Mouse (Mus musculus): Measurements from ENCODE around the gene Pnlip. TPM values are rescaled to one million over a fixed set of nuclear protein-coding genes. Genes with fewer than 3 reads are reported as not detected.

Pnlip gene
- total RNA-seq (2021): not detected in 2 replicates
- long read RNA-seq, experiment 1: 0 reads
- long read RNA-seq, experiment 2: 0 reads

- no peak for DNase-seq
These were observed at the start of gene Pnlip for GRCm38 (mm10) chr19:58652198-58652597. TSS of gene Pnlip (plus strand) at chr19:58652498.

GRCm38 (mm10) chr19:58609716-58610115, 42.6 kb upstream of the Pnlip start:
- no peak for DNase-seq

GRCm38 (mm10) chr19:58612745-58613144, 39.6 kb upstream of the Pnlip start:
- no peak for DNase-seq

- no peak for DNase-seq
These were observed 35.7 kb upstream of the Pnlip start for GRCm38 (mm10) chr19:58616606-58617005.

GRCm38 (mm10) chr19:58620661-58621060, 31.6 kb upstream of the Pnlip start:
- DNase-seq: no peak

GRCm38 (mm10) chr19:58621646-58622045, 30.7 kb upstream of the Pnlip start:
- DNase-seq: no peak

- DNase-seq: no peak
These were observed 27.5 kb upstream of the Pnlip start for GRCm38 (mm10) chr19:58624799-58625198.

- DNase-seq: no peak
These were observed 26.9 kb upstream of the Pnlip start for GRCm38 (mm10) chr19:58625254-58625947.

- peak; percentile 8 for DNase-seq
These were observed 24.6 kb upstream of the Pnlip start for GRCm38 (mm10) chr19:58627406-58628337.

- DNase-seq: no peak
These were observed 22.9 kb upstream of the Pnlip start for GRCm38 (mm10) chr19:58629351-58629773.

- DNase-seq: no peak
These were observed 2.3 kb upstream of the Pnlip start for GRCm38 (mm10) chr19:58650036-58650435.

- no peak for DNase-seq
These were observed 9.8 kb downstream of the Pnlip start for GRCm38 (mm10) chr19:58662098-58662497.

GRCm38 (mm10) chr19:58663317-58663716, 11.0 kb downstream of the Pnlip start:
- DNase-seq: no peak

GRCm38 (mm10) chr19:58664901-58665300, 12.6 kb downstream of the Pnlip start:
- DNase-seq: no peak

- DNase-seq: peak; percentile 44
These were observed 22.3 kb downstream of the Pnlip start for GRCm38 (mm10) chr19:58674644-58675043.

GRCm38 (mm10) chr19:58677117-58677516, 24.8 kb downstream of the Pnlip start:
- no peak for DNase-seq

- no peak for DNase-seq
These were observed 36.6 kb downstream of the Pnlip start for GRCm38 (mm10) chr19:58688933-58689332.

GRCm38 (mm10) chr19:58695314-58695713, 43.0 kb downstream of the Pnlip start:
- no peak for DNase-seq

GRCm38 (mm10) chr19:58696235-58696634, 43.9 kb downstream of the Pnlip start:
- DNase-seq: no peak

- no peak for DNase-seq
These were observed 52.3 kb downstream of the Pnlip start for GRCm38 (mm10) chr19:58704556-58704955.

- peak; percentile 5 for DNase-seq
These were observed 56.3 kb downstream of the Pnlip start for GRCm38 (mm10) chr19:58708611-58709010.

- no peak for DNase-seq
These were observed 65.6 kb downstream of the Pnlip start for GRCm38 (mm10) chr19:58717925-58718324.

- DNase-seq: no peak
These were observed 68.1 kb downstream of the Pnlip start for GRCm38 (mm10) chr19:58720439-58720838.

Data from adrenal gland, postnatal 14 days (tissue).